Mouse (Mus musculus) hindbrain, embryonic 11.5 days (tissue): ENCODE measurements around the gene Gsk3b. TPM values are rescaled to one million over a fixed set of nuclear protein-coding genes. Genes with fewer than 3 reads are reported as not detected.
A peak's percentile ranks its signal among the peaks of the same experiment; 100 is the strongest.
"Not testable (repeated sequence)": the region's sequence is repeated elsewhere in the genome, so short reads cannot be mapped to it uniquely, and the experiment has no call there.

ENCODE experiments used
- ATAC-seq: fragments of 200-750 bp; cut with Nextera tagmentation; 2 replicates; pipeline ENCODE4 v1.8.0; 2017; ENCODE audit warnings: mild to moderate bottlenecking, moderate TSS enrichment, moderate library complexity; ENCODE audit not compliant: low FRiP score
- DNase-seq: peaks from one replicate; pipeline ENCODE4 v3.0.0-alpha.2; 2015; ENCODE audit warnings: low spot score
- H3K27ac ChIP-seq: fragments of 300-500 bp; sonication (generic); 2 replicates; pipeline ENCODE4 v1.5.1; 2014; ENCODE audit warnings: mild to moderate bottlenecking, low read depth, low read length
- H3K27me3 ChIP-seq: fragments of 300-500 bp; sonication (generic); 2 replicates; pipeline ENCODE4 v1.6.1; 2014; ENCODE audit warnings: mild to moderate bottlenecking, low read length, moderate library complexity, mixed read lengths; ENCODE audit not compliant: control insufficient read depth, insufficient read depth
- H3K36me3 ChIP-seq: fragments of 300-500 bp; sonication (generic); 2 replicates; pipeline ENCODE4 v1.6.1; 2014; ENCODE audit warnings: mild to moderate bottlenecking, low read length, moderate library complexity, mixed read lengths; ENCODE audit not compliant: control insufficient read depth, insufficient read depth
- H3K4me1 ChIP-seq: fragments of 300-500 bp; sonication (generic); replicated peaks from 2 replicates; pipeline ENCODE4 v1.6.1; 2014; ENCODE audit warnings: low read length, mixed read lengths; ENCODE audit not compliant: control insufficient read depth, insufficient read depth
- H3K4me2 ChIP-seq: fragments of 300-500 bp; sonication (generic); replicated peaks from 2 replicates; pipeline ENCODE4 v1.6.1; 2014; ENCODE audit warnings: mild to moderate bottlenecking, low read depth, low read length
- H3K4me3 ChIP-seq: fragments of 300-500 bp; sonication (generic); 2 replicates; pipeline ENCODE4 v1.5.1; 2014; ENCODE audit warnings: low read depth, low read length
- H3K9ac ChIP-seq: fragments of 300-500 bp; sonication (generic); 2 replicates; pipeline ENCODE4 v1.6.1; 2014; ENCODE audit warnings: low read depth, low read length
- H3K9me3 ChIP-seq: fragments of 300-500 bp; sonication (generic); 2 replicates; pipeline ENCODE4 v1.6.1; 2016; ENCODE audit warnings: low read length; ENCODE audit not compliant: control insufficient read depth
- WGBS: fragments of 180-500 bp; shearing (Covaris S2); extraction: QIAGEN DNeasy Blood & Tissue Kit; methylation state at CpG from one replicate; pipeline ENCODE4 v1.1.7; 2014; 5-methylcytosine and 5-hydroxymethylcytosine counted together
- polyA plus RNA-seq: library from polyadenylated mRNA; unstranded; fragments of >200 nt; fragmentation: Nextera tagmentation; extraction: Ambion mirVana; gene quantifications from 2 replicates; pipeline ENCODE4 v1.2.1, GENCODE M21; 2014

Gene Gsk3b
- 132 and 172 TPM in 2 replicates for polyA plus RNA-seq

DNA sequence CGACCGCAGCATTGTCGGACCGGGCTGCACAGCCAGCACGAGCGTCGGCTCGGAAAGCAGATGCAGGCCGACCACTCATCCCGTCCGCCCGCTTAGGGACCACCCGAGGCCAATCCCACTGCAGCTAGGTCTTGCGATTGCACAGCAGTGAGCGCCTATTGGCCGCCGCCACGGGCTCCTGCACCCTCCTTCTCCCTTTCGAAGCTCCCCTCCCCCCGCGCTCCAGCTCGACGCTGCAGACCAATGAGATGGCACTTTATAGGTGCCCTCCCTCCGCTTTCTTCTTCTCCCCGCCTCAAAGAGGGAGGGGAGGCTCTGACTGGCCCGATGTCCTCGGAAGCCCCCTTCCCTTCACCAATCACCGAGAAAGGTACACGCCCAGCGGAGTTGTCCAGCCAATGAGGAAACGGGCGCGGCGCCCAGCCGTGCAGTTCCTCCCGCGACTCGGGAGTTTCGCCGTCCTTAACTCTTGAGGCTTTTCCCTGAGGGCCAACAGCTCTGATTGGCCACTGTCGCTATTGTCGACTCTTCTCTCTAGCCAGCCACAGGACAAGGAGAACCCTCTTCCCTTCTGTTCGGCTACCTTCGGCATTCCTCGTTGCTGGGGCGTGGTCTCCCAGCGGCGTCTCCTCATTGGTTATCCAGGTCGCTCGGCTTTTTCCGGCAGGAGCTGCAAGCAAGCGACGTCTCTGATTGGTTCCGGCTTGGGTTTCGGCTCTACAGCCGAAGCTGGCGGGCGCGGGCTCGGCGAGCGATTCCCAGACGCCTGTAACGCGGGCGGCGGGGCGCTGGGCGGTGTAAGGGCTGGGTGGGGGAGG, at the start of gene Gsk3b:
Gsk3b (plus strand) TSS at position 373 of the 818 bp plus-strand sequence.
- peak; percentile 94 for ATAC-seq
- Histone ChIP-seq H3K4me3 (peak within 1 kb of the TSS; percentile 98), H3K4me1 (peaks cover 2% of the 10 kb centered on the region; the same call in 1 of the 2 replicates), H3K9me3 (no peaks in the 10 kb centered on the region), H3K27ac (peak within 1 kb of the TSS; percentile 98), H3K27me3 (no peaks in the 10 kb centered on the region), H3K36me3 (no peaks in the 10 kb centered on the region), H3K4me2 (peak within 1 kb of the TSS; percentile 61), H3K9ac (peak within 1 kb of the TSS; percentile 98)
- peak; percentile 99 for DNase-seq
- WGBS: under 1% methylated on average over 67 of the region's 69 CpGs

DNA sequence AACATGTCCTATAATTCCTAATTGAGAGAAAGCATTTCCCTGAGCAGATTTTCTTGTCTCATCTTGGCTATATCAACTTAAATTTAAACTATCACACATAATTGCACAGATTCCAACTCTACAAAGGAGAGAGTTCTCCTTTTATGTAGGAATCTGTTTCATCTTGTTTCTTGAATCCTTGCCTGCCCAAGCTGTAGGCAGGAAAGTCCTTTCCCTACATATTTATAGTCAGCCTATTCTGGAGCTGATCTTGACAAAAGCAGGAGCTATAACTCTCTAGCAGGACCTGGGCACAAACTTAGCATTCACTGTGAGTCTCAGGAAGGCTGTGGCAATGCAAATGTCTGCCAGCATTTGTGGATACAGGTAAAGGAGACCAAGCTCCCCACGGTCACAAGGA, 46.6 kb upstream of the Gsk3b start:
- H3K27me3 ChIP-seq: no peaks in the 10 kb centered on the region
- 94% methylated on average over 1 of the region's 1 CpGs for WGBS
- no peak overlapping the region for H3K4me2 ChIP-seq
- H3K9ac ChIP-seq: no peak overlapping the region
- H3K27ac ChIP-seq: no peak overlapping the region
- DNase-seq (no peak), ATAC-seq (no peak)
- no peaks in the 10 kb centered on the region for H3K4me1 ChIP-seq
- no peaks in the 10 kb centered on the region for H3K36me3 ChIP-seq
- H3K9me3 ChIP-seq: no peaks in the 10 kb centered on the region
- no peak overlapping the region for H3K4me3 ChIP-seq

DNA sequence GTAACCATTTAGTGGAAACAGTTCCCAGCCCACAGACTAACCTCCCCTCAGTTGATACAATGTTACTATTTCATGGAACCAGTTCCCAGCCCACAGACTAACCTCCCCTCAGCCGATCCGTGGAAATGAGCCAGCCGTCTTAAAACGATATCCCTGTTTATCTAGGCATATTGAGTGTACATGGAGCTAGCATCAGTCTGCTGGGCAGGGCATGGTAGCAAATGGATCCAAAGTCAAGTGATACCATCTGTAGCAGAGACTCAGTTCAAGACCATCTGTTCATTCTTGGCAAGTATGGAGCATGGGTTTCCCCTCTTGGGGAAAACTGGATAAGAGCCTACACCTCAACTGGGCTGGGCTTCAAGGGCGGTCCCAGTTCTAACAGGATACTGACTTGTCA, 44.2 kb upstream of the Gsk3b start:
- Histone ChIP-seq H3K9me3 (no peaks in the 10 kb centered on the region), H3K27me3 (no peaks in the 10 kb centered on the region), H3K4me1 (no peaks in the 10 kb centered on the region), H3K27ac (no peak overlapping the region), H3K4me2 (no peak overlapping the region), H3K9ac (no peak overlapping the region), H3K4me3 (no peak overlapping the region), H3K36me3 (no peaks in the 10 kb centered on the region)
- 89% methylated on average over 5 of the region's 5 CpGs for WGBS
- ATAC-seq: no peak
- DNase-seq: no peak

DNA sequence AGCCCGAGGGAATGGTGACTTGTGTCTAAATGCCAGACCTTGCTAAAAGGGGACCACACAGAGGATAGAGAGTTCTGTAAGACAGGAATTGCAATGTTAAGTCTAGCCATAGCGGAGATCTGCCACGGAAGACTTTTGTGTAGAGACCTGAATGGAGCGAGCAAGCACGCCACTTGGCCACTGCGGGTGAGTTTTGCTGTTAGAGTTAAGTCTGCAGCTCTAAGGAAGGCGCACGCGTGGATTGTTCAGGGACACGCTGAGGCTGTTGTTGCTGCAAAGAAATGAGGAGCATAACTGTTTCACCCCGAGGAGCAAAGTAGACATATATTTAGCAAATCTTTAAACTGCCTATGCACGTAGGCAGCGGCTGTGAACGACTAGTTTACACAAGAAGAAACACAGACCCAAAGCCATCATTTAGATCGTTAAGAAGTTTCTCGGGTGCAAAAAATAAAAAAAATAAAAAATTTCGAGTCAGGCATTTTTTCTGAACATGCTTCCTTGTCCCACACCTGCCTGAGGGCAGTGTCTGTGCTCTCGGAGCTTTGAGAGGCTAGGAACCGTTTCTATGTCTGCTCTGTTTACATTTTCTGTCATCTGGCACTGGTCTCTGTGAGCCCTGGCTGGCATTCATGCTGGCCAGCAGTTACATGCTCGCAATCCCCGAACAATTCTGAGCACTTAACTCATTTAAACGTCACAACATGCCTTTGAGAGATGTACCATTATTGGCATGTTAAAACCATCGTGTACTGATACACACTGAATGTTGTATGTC, 40.8 kb upstream of the Gsk3b start:
- Histone ChIP-seq H3K4me1 (no peaks in the 10 kb centered on the region), H3K27me3 (no peaks in the 10 kb centered on the region), H3K36me3 (no peaks in the 10 kb centered on the region), H3K9me3 (no peaks in the 10 kb centered on the region), H3K9ac (no peak overlapping the region), H3K27ac (no peak overlapping the region), H3K4me2 (no peak overlapping the region), H3K4me3 (no peak overlapping the region)
- WGBS: 81% methylated on average over 23 of the region's 23 CpGs
- ATAC-seq (no peak), DNase-seq (no peak)

DNA sequence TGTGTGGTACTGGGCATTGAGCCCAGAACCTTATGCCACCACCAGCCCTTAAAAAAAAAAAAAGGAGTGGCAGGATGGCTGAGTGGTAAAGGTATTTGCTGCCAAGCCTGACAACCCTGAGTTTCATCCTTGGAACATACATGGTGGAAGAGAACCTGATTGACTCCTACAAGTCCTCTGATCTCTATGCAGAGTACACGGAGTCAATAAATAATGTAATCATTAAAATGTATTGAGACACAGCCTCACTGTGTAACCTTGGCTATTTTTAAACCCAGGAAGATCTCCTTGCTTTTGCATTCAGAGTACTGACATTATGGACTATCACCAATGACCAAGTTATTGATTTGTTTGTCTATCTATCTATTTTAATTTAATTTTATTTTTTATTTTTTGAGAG, 30.9 kb upstream of the Gsk3b start:
- H3K4me1 ChIP-seq: no peaks in the 10 kb centered on the region
- H3K9me3 ChIP-seq: no peaks in the 10 kb centered on the region
- H3K27ac ChIP-seq: no peak overlapping the region
- ATAC-seq (no peak), DNase-seq (no peak)
- H3K27me3 ChIP-seq: no peaks in the 10 kb centered on the region
- WGBS: 90% methylated on average over 1 of the region's 1 CpGs
- H3K36me3 ChIP-seq: no peaks in the 10 kb centered on the region
- H3K4me3 ChIP-seq: no peak overlapping the region
- H3K9ac ChIP-seq: no peak overlapping the region
- H3K4me2 ChIP-seq: no peak overlapping the region

DNA sequence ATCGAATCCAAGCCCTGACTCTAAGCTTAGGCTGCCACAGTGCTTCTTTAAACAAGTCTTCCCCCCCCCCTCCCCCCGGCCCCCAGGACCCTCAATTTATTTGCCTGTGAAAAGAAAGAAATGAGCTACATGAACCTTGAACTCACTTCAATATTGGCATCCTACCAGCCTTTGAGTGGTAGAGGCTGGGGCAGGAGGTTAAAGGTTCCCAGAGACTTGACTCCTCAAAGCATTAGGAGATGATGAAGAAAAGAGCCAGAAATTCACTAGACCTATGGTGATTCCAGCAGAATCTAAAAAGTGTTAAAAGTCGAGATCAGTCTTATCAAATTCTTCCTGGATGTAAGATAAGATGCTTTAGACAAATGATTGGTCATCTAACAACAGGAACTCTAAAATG, 30.0 kb upstream of the Gsk3b start:
- DNase-seq (no peak), ATAC-seq (no peak)
- no peak overlapping the region for H3K4me3 ChIP-seq
- H3K9ac ChIP-seq: no peak overlapping the region
- no peaks in the 10 kb centered on the region for H3K36me3 ChIP-seq
- no peaks in the 10 kb centered on the region for H3K9me3 ChIP-seq
- no peak overlapping the region for H3K4me2 ChIP-seq
- H3K27me3 ChIP-seq: no peaks in the 10 kb centered on the region
- WGBS: 84% methylated on average over 3 of the region's 3 CpGs
- no peaks in the 10 kb centered on the region for H3K4me1 ChIP-seq
- H3K27ac ChIP-seq: no peak overlapping the region

DNA sequence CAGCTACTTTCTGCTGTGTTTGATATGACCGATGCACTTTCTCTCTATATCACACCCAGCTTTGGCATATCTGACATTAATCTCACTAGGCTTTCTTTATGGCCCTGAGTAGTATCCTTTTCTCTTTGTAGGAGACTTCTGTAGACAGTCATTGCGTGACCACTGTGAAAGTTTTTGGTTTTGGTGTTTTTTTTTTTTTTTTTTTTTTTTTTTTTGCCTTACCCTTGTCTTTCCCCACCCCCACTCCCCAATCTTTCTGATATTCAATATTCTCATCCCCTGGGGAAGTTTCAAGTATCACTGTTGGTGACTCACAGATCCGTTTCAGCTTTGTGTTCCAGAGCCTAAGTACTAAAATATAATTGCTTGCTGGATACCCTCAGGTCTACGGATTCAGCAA, 29.2 kb upstream of the Gsk3b start:
- ATAC-seq: no peak
- WGBS: 82% methylated on average over 4 of the region's 4 CpGs

DNA sequence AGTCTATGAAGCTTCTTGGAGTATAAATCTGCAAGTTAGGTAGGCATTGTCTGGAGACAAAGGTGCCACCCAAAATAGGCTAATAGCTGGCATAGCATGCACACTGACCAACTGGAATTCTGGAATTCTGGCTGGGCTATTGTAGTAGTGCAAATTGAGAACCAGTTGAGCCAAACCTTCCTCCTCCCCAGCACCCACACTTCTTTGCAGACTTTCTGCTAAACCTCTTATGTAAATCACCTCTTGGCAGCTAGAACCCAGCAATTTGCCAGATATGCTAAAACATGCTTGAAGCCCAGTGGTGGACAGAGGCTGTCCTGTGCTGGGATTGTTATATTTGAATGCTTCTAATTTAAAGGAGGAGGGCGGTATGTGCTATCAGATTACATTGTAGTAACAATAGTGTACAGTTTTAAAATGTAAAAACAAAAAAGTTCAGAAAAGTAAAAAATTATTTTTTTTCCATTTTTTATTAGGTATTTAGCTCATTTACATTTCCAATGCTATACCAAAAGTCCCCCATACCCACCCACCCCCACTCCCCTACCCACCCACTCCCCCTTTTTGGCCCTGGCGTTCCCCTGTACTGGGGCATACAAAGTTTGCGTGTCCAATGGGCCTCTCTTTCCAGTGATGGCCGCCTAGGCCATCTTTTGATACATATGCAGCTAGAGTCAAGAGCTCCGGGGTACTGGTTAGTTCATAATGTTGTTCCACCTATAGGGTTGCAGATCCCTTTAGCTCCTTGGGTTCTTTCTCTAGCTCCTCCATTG, 14.8 kb upstream of the Gsk3b start:
- H3K9me3 ChIP-seq, H3K27me3 ChIP-seq, H3K4me1 ChIP-seq, H3K4me3 ChIP-seq, H3K9ac ChIP-seq, H3K4me2 ChIP-seq, ATAC-seq, H3K27ac ChIP-seq, DNase-seq, H3K36me3 ChIP-seq: not testable (repeated sequence)
- 96% methylated on average over 1 of the region's 5 CpGs for WGBS

More for the DNA sequence above, 29.2 kb upstream of the Gsk3b start:
- Histone ChIP-seq H3K27ac (no peak overlapping the region), H3K4me3 (no peak overlapping the region), H3K9me3 (no peaks in the 10 kb centered on the region), H3K36me3 (no peaks in the 10 kb centered on the region), H3K27me3 (no peaks in the 10 kb centered on the region), H3K9ac (no peak overlapping the region), H3K4me1 (no peaks in the 10 kb centered on the region), H3K4me2 (no peak overlapping the region)
- DNase-seq: no peak
